Comparison of ENCODE assay signal across 26 mouse cellular contexts in the genomic region with DNA sequence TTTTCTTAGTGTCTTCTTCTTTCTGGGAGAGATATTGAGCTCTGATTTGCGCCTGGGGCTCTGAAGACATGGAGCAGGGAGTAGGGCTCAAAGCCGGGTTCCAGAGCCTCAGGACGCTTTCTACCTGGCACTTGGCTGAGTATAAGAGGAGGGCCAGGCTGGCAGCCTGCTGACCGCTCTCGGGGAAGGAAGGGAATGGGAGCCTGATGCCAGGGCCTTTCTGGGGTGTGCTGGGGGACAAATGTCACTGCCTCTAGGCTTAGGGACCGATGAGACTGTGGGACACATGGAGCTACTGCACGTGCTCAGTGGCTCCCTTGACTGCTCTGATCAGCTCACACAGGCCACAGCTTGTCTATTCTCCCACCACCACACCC. TPM values are rescaled to one million over a fixed set of nuclear protein-coding genes. Genes with fewer than 3 reads are reported as not detected.
DNase-seq lines count a peak whose midpoint lies in the region; ATAC-seq and TF ChIP-seq lines count a peak whose summit lies in the region.
"Had no signal": no experiment of that assay in that cellular context is flagged by ENCODE, and none has a peak within 500 bp of the region (broad histone marks: within the 10 kb centered on the region; RNA-seq: fewer than 3 reads in every experiment).

No protein-coding gene starts in this region.

- H3K4me2 ChIP-seq in hindbrain, embryonic 12.5 days (replicated peaks): no peak overlapping the region
- H3K4me2 ChIP-seq in midbrain, embryonic 16.5 days (ENCODE audit: low read length): no peak overlapping the region
- H3K4me2 ChIP-seq in midbrain, postnatal 0 days (ENCODE audit: low read depth, low read length, poor library complexity, severe bottlenecking): no peak overlapping the region
- H3K4me2 ChIP-seq in neural tube, embryonic 14.5 days (ENCODE audit: low read depth, low read length): no peak overlapping the region
- H3K4me2 ChIP-seq: heart, embryonic 11.5 days; stomach, embryonic 15.5 days had no signal

- DNase-seq in cerebellum, adult 11-12 months: peak; percentile 64
- no peak for DNase-seq in hindbrain, embryonic 10.5 days (ENCODE audit: low spot score)
- DNase-seq in midbrain, postnatal 0 days (ENCODE audit: low spot score): no peak
- no peak for DNase-seq in spleen, postnatal 10 days (ENCODE audit: low spot score in 2 of 2)
- DNase-seq: adrenal gland, postnatal 14 days; heart, postnatal 10 days; kidney, adult 2 months; kidney, postnatal 10 days; liver; right cerebral cortex, postnatal 25 days had no signal

- TF ChIP-seq CTCF in midbrain, postnatal 0 days (IDR thresholded peaks at IDR 0.05): no peak

- no peak for ATAC-seq in cerebellum, adult (ENCODE audit: insufficient number of reproducible peaks, low FRiP score, low TSS enrichment)
- no peak for ATAC-seq in hindbrain, embryonic 12.5 days (ENCODE audit: low FRiP score)
- no peak for ATAC-seq in midbrain, embryonic 16.5 days
- ATAC-seq in midbrain, postnatal 0 days (ENCODE audit: low FRiP score): no peak
- no peak for ATAC-seq in neural tube, embryonic 14.5 days (ENCODE audit: low read depth)
- ATAC-seq: activated CD4-positive, CD25-positive, alpha-beta regulatory T cell, adult 4 months; inflammation-experienced regulatory T-cells, adult 6 months; lung, postnatal 0 days had no signal

- H3K36me3 ChIP-seq in hindbrain, embryonic 10.5 days: no peaks in the 10 kb centered on the region
- H3K36me3 ChIP-seq in hindbrain, embryonic 12.5 days: no peaks in the 10 kb centered on the region
- no peaks in the 10 kb centered on the region for H3K36me3 ChIP-seq in midbrain, embryonic 16.5 days (ENCODE audit: control insufficient read depth, insufficient read depth, low read length)
- peaks cover 8% of the 10 kb centered on the region; the same call in 1 of the 2 replicates for H3K36me3 ChIP-seq in midbrain, postnatal 0 days (ENCODE audit: insufficient read depth, low read length)
- H3K36me3 ChIP-seq in neural tube, embryonic 14.5 days (ENCODE audit: control insufficient read depth, insufficient read depth, low read length): no peaks in the 10 kb centered on the region
- H3K36me3 ChIP-seq: stomach, embryonic 15.5 days had no signal

- no peaks in the 10 kb centered on the region for H3K9me3 ChIP-seq in hindbrain, embryonic 10.5 days
- no peaks in the 10 kb centered on the region for H3K9me3 ChIP-seq in hindbrain, embryonic 12.5 days (replicated peaks)
- H3K9me3 ChIP-seq in midbrain, embryonic 16.5 days (replicated peaks; ENCODE audit: control insufficient read depth, low read length, poor library complexity, severe bottlenecking): no peaks in the 10 kb centered on the region
- H3K9me3 ChIP-seq in midbrain, postnatal 0 days (ENCODE audit: low read length): no peaks in the 10 kb centered on the region
- no peaks in the 10 kb centered on the region for H3K9me3 ChIP-seq in neural tube, embryonic 14.5 days (ENCODE audit: control insufficient read depth, low read length)
- H3K9me3 ChIP-seq: stomach, embryonic 15.5 days had no signal

- no peak overlapping the region for H3K9ac ChIP-seq in hindbrain, embryonic 12.5 days
- peak overlapping the region; percentile 22 for H3K9ac ChIP-seq in midbrain, embryonic 16.5 days (ENCODE audit: low read depth, low read length)
- H3K9ac ChIP-seq in midbrain, postnatal 0 days (replicated peaks; ENCODE audit: low read length, poor library complexity, severe bottlenecking): no peak overlapping the region
- H3K9ac ChIP-seq in neural tube, embryonic 14.5 days (replicated peaks; ENCODE audit: low read depth, low read length): peak overlapping the region; percentile 2; the same call in 1 of the 2 replicates
- H3K9ac ChIP-seq: stomach, embryonic 15.5 days had no signal

- peaks cover 97% of the 10 kb centered on the region for H3K4me1 ChIP-seq in hindbrain, embryonic 10.5 days (replicated peaks)
- peaks cover 94% of the 10 kb centered on the region for H3K4me1 ChIP-seq in hindbrain, embryonic 12.5 days
- peaks cover 69% of the 10 kb centered on the region for H3K4me1 ChIP-seq in midbrain, embryonic 16.5 days (ENCODE audit: control insufficient read depth, insufficient read depth, low read length)
- H3K4me1 ChIP-seq in midbrain, postnatal 0 days (ENCODE audit: insufficient read depth, low read length): peaks cover 33% of the 10 kb centered on the region
- H3K4me1 ChIP-seq in neural tube, embryonic 14.5 days (ENCODE audit: control insufficient read depth, insufficient read depth, low read length): peaks cover 63% of the 10 kb centered on the region

- 88% methylated on average over 7 of the region's 7 CpGs for WGBS in hindbrain, embryonic 10.5 days
- 85% methylated on average over 7 of the region's 7 CpGs for WGBS in hindbrain, embryonic 12.5 days
- 83% methylated on average over 7 of the region's 7 CpGs for WGBS in midbrain, embryonic 16.5 days
- WGBS in midbrain, postnatal 0 days: 80% methylated on average over 6 of the region's 7 CpGs
- 91% methylated on average over 7 of the region's 7 CpGs for WGBS in neural tube, embryonic 14.5 days

- no peak overlapping the region for H3K4me3 ChIP-seq in hindbrain, embryonic 10.5 days
- H3K4me3 ChIP-seq in hindbrain, embryonic 12.5 days: no peak overlapping the region
- no peak overlapping the region for H3K4me3 ChIP-seq in midbrain, embryonic 16.5 days (ENCODE audit: low read depth, low read length)
- H3K4me3 ChIP-seq in midbrain, postnatal 0 days (ENCODE audit: low read depth, low read length): no peak overlapping the region
- H3K4me3 ChIP-seq in neural tube, embryonic 14.5 days (ENCODE audit: low read depth, low read length): no peak overlapping the region
- H3K4me3 ChIP-seq: stomach, embryonic 15.5 days had no signal

- peak overlapping the region; percentile 62 for H3K27ac ChIP-seq in hindbrain, embryonic 10.5 days
- H3K27ac ChIP-seq in hindbrain, embryonic 12.5 days: no peak overlapping the region
- H3K27ac ChIP-seq in midbrain, embryonic 16.5 days (ENCODE audit: low read length): no peak overlapping the region
- no peak overlapping the region for H3K27ac ChIP-seq in midbrain, postnatal 0 days (ENCODE audit: low read depth, low read length)
- H3K27ac ChIP-seq in neural tube, embryonic 14.5 days (ENCODE audit: low read depth, low read length): no peak overlapping the region
- H3K27ac ChIP-seq: stomach, embryonic 15.5 days had no signal

- H3K27me3 ChIP-seq in hindbrain, embryonic 10.5 days (ENCODE audit: insufficient read depth, poor library complexity, severe bottlenecking): no peaks in the 10 kb centered on the region
- no peaks in the 10 kb centered on the region for H3K27me3 ChIP-seq in hindbrain, embryonic 12.5 days
- H3K27me3 ChIP-seq in midbrain, embryonic 16.5 days (ENCODE audit: control insufficient read depth, insufficient read depth, low read depth, low read length): no peaks in the 10 kb centered on the region
- no peaks in the 10 kb centered on the region for H3K27me3 ChIP-seq in midbrain, postnatal 0 days (ENCODE audit: insufficient read depth, low read length)
- H3K27me3 ChIP-seq in neural tube, embryonic 14.5 days (ENCODE audit: control insufficient read depth, insufficient read depth, low read length): no peaks in the 10 kb centered on the region
- H3K27me3 ChIP-seq: stomach, embryonic 15.5 days had no signal

RNA-seq across cellular contexts. Expression of gene Ralgds, which starts 15.4 kb away (rescaled TPM):
- 48.5 and 67.5 TPM in 2 replicates for polyA plus RNA-seq in hindbrain, embryonic 10.5 days (2016; fragmentation: Nextera tagmentation; extraction: Ambion mirVana)
- polyA plus RNA-seq in hindbrain, embryonic 12.5 days (2016; fragmentation: Nextera tagmentation; extraction: Ambion mirVana): 96.7 and 108 TPM in 2 replicates
- 78.4 and 82.0 TPM in 2 replicates for polyA plus RNA-seq in midbrain, embryonic 16.5 days (2015; fragmentation: Nextera tagmentation; extraction: Ambion mirVana)
- total RNA-seq in midbrain, postnatal 0 days (2014; rRNA removed): 212 and 292 TPM in 2 replicates
- 82.1 and 84.6 TPM in 2 replicates for polyA plus RNA-seq in midbrain, postnatal 0 days (2015; fragmentation: Nextera tagmentation; extraction: Ambion mirVana)
- 76.5 and 88.2 TPM in 2 replicates for polyA plus RNA-seq in neural tube, embryonic 14.5 days (2014; fragmentation: Nextera tagmentation; extraction: Ambion mirVana)

RNA-seq across cellular contexts. Expression of gene Gm10134, which starts 22.4 kb away (rescaled TPM):
- polyA plus RNA-seq in hindbrain, embryonic 10.5 days (2016; fragmentation: Nextera tagmentation; extraction: Ambion mirVana): 0.70 TPM in 1 of 2 replicates, not detected in the other
- 1.8 and 2.8 TPM in 2 replicates for polyA plus RNA-seq in hindbrain, embryonic 12.5 days (2016; fragmentation: Nextera tagmentation; extraction: Ambion mirVana)
- 2.3 and 3.6 TPM in 2 replicates for polyA plus RNA-seq in midbrain, embryonic 16.5 days (2015; fragmentation: Nextera tagmentation; extraction: Ambion mirVana)
- not detected in 2 replicates for total RNA-seq in midbrain, postnatal 0 days (2014; rRNA removed)
- 3.6 and 4.0 TPM in 2 replicates for polyA plus RNA-seq in midbrain, postnatal 0 days (2015; fragmentation: Nextera tagmentation; extraction: Ambion mirVana)
- polyA plus RNA-seq in neural tube, embryonic 14.5 days (2014; fragmentation: Nextera tagmentation; extraction: Ambion mirVana): 3.5 TPM in 1 of 2 replicates, not detected in the other
- total RNA-seq: common myeloid progenitor, adult 5-6 weeks; megakaryocyte progenitor cell, adult 5-6 weeks had no signal
- polyA plus RNA-seq: activated CD4-positive, CD25-positive, alpha-beta regulatory T cell, adult 4 months; embryonic facial prominence, embryonic 11.5 days; heart, embryonic 11.5 days; inflammation-experienced regulatory T-cells, adult 6 months had no signal

RNA-seq across cellular contexts. Expression of gene Gbgt1, which starts 31.7 kb away (rescaled TPM):
- polyA plus RNA-seq in hindbrain, embryonic 10.5 days (2016; fragmentation: Nextera tagmentation; extraction: Ambion mirVana): 0.14 TPM in 1 of 2 replicates, not detected in the other
- 0.67 and 0.72 TPM in 2 replicates for polyA plus RNA-seq in hindbrain, embryonic 12.5 days (2016; fragmentation: Nextera tagmentation; extraction: Ambion mirVana)
- 1.1 and 1.2 TPM in 2 replicates for polyA plus RNA-seq in midbrain, embryonic 16.5 days (2015; fragmentation: Nextera tagmentation; extraction: Ambion mirVana)
- total RNA-seq in midbrain, postnatal 0 days (2014; rRNA removed): 3.3 and 5.4 TPM in 2 replicates
- polyA plus RNA-seq in midbrain, postnatal 0 days (2015; fragmentation: Nextera tagmentation; extraction: Ambion mirVana): 0.75 and 0.81 TPM in 2 replicates
- 0.23 and 1.6 TPM in 2 replicates for polyA plus RNA-seq in neural tube, embryonic 14.5 days (2014; fragmentation: Nextera tagmentation; extraction: Ambion mirVana)
- total RNA-seq: common myeloid progenitor, adult 5-6 weeks; megakaryocyte progenitor cell, adult 5-6 weeks had no signal
- polyA plus RNA-seq: activated CD4-positive, CD25-positive, alpha-beta regulatory T cell, adult 4 months; embryonic facial prominence, embryonic 11.5 days; inflammation-experienced regulatory T-cells, adult 6 months had no signal

RNA-seq across cellular contexts. Expression of gene Cel, which starts 34.9 kb away (rescaled TPM):
- not detected in 2 replicates for polyA plus RNA-seq in hindbrain, embryonic 10.5 days (2016; fragmentation: Nextera tagmentation; extraction: Ambion mirVana)
- polyA plus RNA-seq in hindbrain, embryonic 12.5 days (2016; fragmentation: Nextera tagmentation; extraction: Ambion mirVana): not detected in 2 replicates
- not detected in 2 replicates for polyA plus RNA-seq in midbrain, embryonic 16.5 days (2015; fragmentation: Nextera tagmentation; extraction: Ambion mirVana)
- total RNA-seq in midbrain, postnatal 0 days (2014; rRNA removed): not detected in 2 replicates
- polyA plus RNA-seq in midbrain, postnatal 0 days (2015; fragmentation: Nextera tagmentation; extraction: Ambion mirVana): not detected in 2 replicates
- polyA plus RNA-seq in neural tube, embryonic 14.5 days (2014; fragmentation: Nextera tagmentation; extraction: Ambion mirVana): not detected in 2 replicates
- total RNA-seq: common myeloid progenitor, adult 5-6 weeks; ES-E14; heart, postnatal 10 days; layer of hippocampus, adult 18-20 months; layer of hippocampus, postnatal 25 days; left cerebral cortex, postnatal 10 days; megakaryocyte progenitor cell, adult 5-6 weeks had no signal
- polyA plus RNA-seq: activated CD4-positive, CD25-positive, alpha-beta regulatory T cell, adult 4 months; embryonic facial prominence, embryonic 11.5 days; heart, embryonic 11.5 days; inflammation-experienced regulatory T-cells, adult 6 months; kidney, adult 2 months; lung, postnatal 0 days had no signal

RNA-seq across cellular contexts. Expression of gene Gtf3c5, which starts 55.2 kb away (rescaled TPM):
- 59.8 and 61.0 TPM in 2 replicates for polyA plus RNA-seq in hindbrain, embryonic 10.5 days (2016; fragmentation: Nextera tagmentation; extraction: Ambion mirVana)
- polyA plus RNA-seq in hindbrain, embryonic 12.5 days (2016; fragmentation: Nextera tagmentation; extraction: Ambion mirVana): 50.0 and 50.5 TPM in 2 replicates
- polyA plus RNA-seq in midbrain, embryonic 16.5 days (2015; fragmentation: Nextera tagmentation; extraction: Ambion mirVana): 42.3 and 46.3 TPM in 2 replicates
- total RNA-seq in midbrain, postnatal 0 days (2014; rRNA removed): 23.3 and 26.7 TPM in 2 replicates
- 29.3 and 33.5 TPM in 2 replicates for polyA plus RNA-seq in midbrain, postnatal 0 days (2015; fragmentation: Nextera tagmentation; extraction: Ambion mirVana)
- 28.0 and 30.7 TPM in 2 replicates for polyA plus RNA-seq in neural tube, embryonic 14.5 days (2014; fragmentation: Nextera tagmentation; extraction: Ambion mirVana)

Comparison
In these comparisons a context has a peak if more than half of its experiments do, and no peak if none do; other contexts are left out.
1. H3K9ac ChIP-seq: peak in midbrain, embryonic 16.5 days (single experiment) and neural tube, embryonic 14.5 days (single experiment); none in hindbrain, embryonic 12.5 days (single experiment) and midbrain, postnatal 0 days (single experiment).